ENCODE assay signal across 15 mouse cellular contexts in the genomic region with DNA sequence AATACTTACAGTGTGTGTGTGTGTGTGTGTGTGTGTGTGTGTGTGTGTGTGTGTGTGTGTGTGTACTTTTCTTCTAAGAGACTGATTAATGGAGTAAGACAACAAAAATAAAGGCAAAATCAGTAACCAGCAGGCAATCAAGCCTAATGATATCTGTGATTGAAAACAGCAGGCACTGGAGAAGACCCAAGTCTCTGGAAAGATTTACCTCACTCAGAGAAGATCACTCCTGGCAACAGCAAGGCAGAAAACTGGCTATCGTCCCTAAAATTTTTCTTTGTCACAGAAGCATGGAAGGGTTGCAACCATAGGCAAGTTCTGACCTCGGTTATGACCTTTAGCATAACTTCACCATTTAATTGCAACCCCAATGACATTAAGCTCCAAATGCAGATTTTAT.
DNase-seq lines count a peak whose midpoint lies in the region; ATAC-seq and TF ChIP-seq lines count a peak whose summit lies in the region.
"Had no signal": no experiment of that assay in that cellular context is flagged by ENCODE, and none has a peak within 500 bp of the region (broad histone marks: within the 10 kb centered on the region; RNA-seq: fewer than 3 reads in every experiment).

No protein-coding gene starts in this region.

- intact Hi-C loops in gastrocnemius, adult 2 months (cut with DNase I), result loop anchor here (10.0 kb wide), 1 partner anchor 499 kb away; no protein-coding TSS in a partner anchor

- WGBS in embryonic facial prominence, embryonic 11.5 days, result 43% methylated on average over 2 of the region's 2 CpGs
- WGBS in embryonic facial prominence, embryonic 10.5 days, result 67% methylated on average over 2 of the region's 2 CpGs
- 78% methylated on average over 2 of the region's 2 CpGs for WGBS in limb, embryonic 14.5 days
- 82% methylated on average over 2 of the region's 2 CpGs for WGBS in limb, embryonic 10.5 days

- H3K9ac ChIP-seq in embryonic facial prominence, embryonic 11.5 days (replicated peaks; ENCODE audit: low read length), result no peak overlapping the region
- H3K9ac ChIP-seq in limb, embryonic 14.5 days (ENCODE audit: low read depth, low read length, severe bottlenecking), result no peak overlapping the region
- H3K9ac ChIP-seq: midbrain, embryonic 15.5 days; neural tube, embryonic 12.5 days had no signal

- no peaks in the 10 kb centered on the region for H3K36me3 ChIP-seq in embryonic facial prominence, embryonic 11.5 days (replicated peaks; ENCODE audit: control insufficient read depth, insufficient read depth, low read depth, low read length)
- H3K36me3 ChIP-seq in embryonic facial prominence, embryonic 10.5 days (replicated peaks), result peaks cover 55% of the 10 kb centered on the region
- H3K36me3 ChIP-seq in limb, embryonic 14.5 days (ENCODE audit: control insufficient read depth, insufficient read depth, low read length), result peaks cover 47% of the 10 kb centered on the region
- H3K36me3 ChIP-seq in limb, embryonic 10.5 days, result peaks cover 58% of the 10 kb centered on the region

- no peaks in the 10 kb centered on the region for H3K4me1 ChIP-seq in embryonic facial prominence, embryonic 11.5 days (ENCODE audit: control insufficient read depth, insufficient read depth, low read length)
- H3K4me1 ChIP-seq in embryonic facial prominence, embryonic 10.5 days, result peaks cover 7% of the 10 kb centered on the region
- H3K4me1 ChIP-seq in limb, embryonic 14.5 days (ENCODE audit: control insufficient read depth, insufficient read depth, low read length), result no peaks in the 10 kb centered on the region
- peaks cover 6% of the 10 kb centered on the region; the same call in 1 of the 2 replicates for H3K4me1 ChIP-seq in limb, embryonic 10.5 days
- H3K4me1 ChIP-seq: neural tube, embryonic 12.5 days had no signal

- no peak for TF ChIP-seq CTCF in brain, embryonic 14.5 days (IDR thresholded peaks at IDR 0.05; ENCODE audit: borderline replicate concordance, extremely low read depth, insufficient read depth, insufficient read length)
- no peak for TF ChIP-seq CTCF in gastrocnemius, adult 2 months (IDR thresholded peaks at IDR 0.05)

- no peak overlapping the region for H3K4me3 ChIP-seq in embryonic facial prominence, embryonic 11.5 days (ENCODE audit: low read depth, low read length)
- no peak overlapping the region for H3K4me3 ChIP-seq in embryonic facial prominence, embryonic 10.5 days
- H3K4me3 ChIP-seq in limb, embryonic 14.5 days (replicated peaks; ENCODE audit: low read length), result no peak overlapping the region
- H3K4me3 ChIP-seq in limb, embryonic 10.5 days, result no peak overlapping the region
- H3K4me3 ChIP-seq in gastrocnemius, adult 2 months, result no peak overlapping the region
- H3K4me3 ChIP-seq: midbrain, embryonic 15.5 days; neural tube, embryonic 12.5 days had no signal

- DNase-seq in embryonic facial prominence, embryonic 11.5 days (ENCODE audit: low spot score), result peak; percentile 12
- no peak for DNase-seq in embryonic facial prominence, embryonic 10.5 days (ENCODE audit: low spot score)
- DNase-seq in limb, embryonic 14.5 days (ENCODE audit: low spot score), result peak; percentile 33
- DNase-seq in limb, embryonic 10.5 days (ENCODE audit: low spot score), result no peak
- DNase-seq in brain, embryonic 14.5 days (ENCODE audit: low read depth), result peak; percentile 25
- peak; percentile 49 for DNase-seq in lung, postnatal 36 days
- DNase-seq in urinary bladder, adult 18-20 months (ENCODE audit: low spot score in 2 of 2), result no peak
- DNase-seq in gastrocnemius, adult 2 months, result no peak
- DNase-seq: kidney, postnatal 10 days; liver; thymus, adult 18-20 months had no signal

- no peak for TF ChIP-seq POLR2A in limb, embryonic 14.5 days (IDR thresholded peaks at IDR 0.05; ENCODE audit: borderline replicate concordance, extremely low read depth, insufficient read depth, insufficient read length)
- TF ChIP-seq POLR2A in brain, embryonic 14.5 days (IDR thresholded peaks at IDR 0.05; ENCODE audit: borderline replicate concordance, extremely low read depth, insufficient read depth, insufficient read length, poor library complexity, severe bottlenecking), result no peak

- H3K4me2 ChIP-seq in embryonic facial prominence, embryonic 11.5 days (ENCODE audit: low read depth, low read length), result no peak overlapping the region
- no peak overlapping the region for H3K4me2 ChIP-seq in limb, embryonic 14.5 days (replicated peaks; ENCODE audit: low read depth, low read length, severe bottlenecking)
- H3K4me2 ChIP-seq: midbrain, embryonic 15.5 days; neural tube, embryonic 12.5 days had no signal

- no peaks in the 10 kb centered on the region for H3K27me3 ChIP-seq in embryonic facial prominence, embryonic 11.5 days (ENCODE audit: control insufficient read depth, insufficient read depth, low read length)
- no peaks in the 10 kb centered on the region for H3K27me3 ChIP-seq in embryonic facial prominence, embryonic 10.5 days (replicated peaks; ENCODE audit: low read depth, poor library complexity, severe bottlenecking)
- H3K27me3 ChIP-seq in limb, embryonic 14.5 days (ENCODE audit: control insufficient read depth, insufficient read depth, low read length), result no peaks in the 10 kb centered on the region
- H3K27me3 ChIP-seq in limb, embryonic 10.5 days (ENCODE audit: low read depth, poor library complexity, severe bottlenecking), result no peaks in the 10 kb centered on the region
- H3K27me3 ChIP-seq: midbrain, embryonic 15.5 days; neural tube, embryonic 12.5 days had no signal

- H3K27ac ChIP-seq in embryonic facial prominence, embryonic 11.5 days (replicated peaks; ENCODE audit: low read depth, low read length), result no peak overlapping the region
- H3K27ac ChIP-seq in embryonic facial prominence, embryonic 10.5 days (replicated peaks), result no peak overlapping the region
- no peak overlapping the region for H3K27ac ChIP-seq in limb, embryonic 14.5 days (replicated peaks; ENCODE audit: low read depth, low read length)
- H3K27ac ChIP-seq in limb, embryonic 10.5 days, result no peak overlapping the region
- no peak overlapping the region for H3K27ac ChIP-seq in gastrocnemius, adult 2 months
- H3K27ac ChIP-seq: macrophage; midbrain, embryonic 15.5 days; neural tube, embryonic 12.5 days had no signal

- no peaks in the 10 kb centered on the region for H3K9me3 ChIP-seq in embryonic facial prominence, embryonic 11.5 days (replicated peaks; ENCODE audit: control insufficient read depth, low read length)
- H3K9me3 ChIP-seq in embryonic facial prominence, embryonic 10.5 days, result no peaks in the 10 kb centered on the region
- H3K9me3 ChIP-seq in limb, embryonic 14.5 days (ENCODE audit: control insufficient read depth, low read length), result no peaks in the 10 kb centered on the region
- H3K9me3 ChIP-seq in limb, embryonic 10.5 days (replicated peaks), result no peaks in the 10 kb centered on the region
- H3K9me3 ChIP-seq: G1E; midbrain, embryonic 15.5 days; neural tube, embryonic 12.5 days had no signal

- ATAC-seq in embryonic facial prominence, embryonic 11.5 days (replicated peaks; ENCODE audit: insufficient number of reproducible peaks, low FRiP score, low TSS enrichment, low read depth), result no peak
- ATAC-seq in limb, embryonic 14.5 days (ENCODE audit: low FRiP score, low read depth), result no peak
- ATAC-seq: midbrain, embryonic 15.5 days had no signal

Comparison
In these comparisons a context has a peak if more than half of its experiments do, and no peak if none do; other contexts are left out.
1. DNase-seq: peak in embryonic facial prominence, embryonic 11.5 days (single experiment), limb, embryonic 14.5 days (single experiment), brain, embryonic 14.5 days (single experiment) and lung, postnatal 36 days (single experiment); none in embryonic facial prominence, embryonic 10.5 days (single experiment), limb, embryonic 10.5 days (single experiment), urinary bladder, adult 18-20 months (0 of 2) and gastrocnemius, adult 2 months (single experiment).